Mouse (Mus musculus) ovary, adult 18-20 months (tissue): ENCODE measurements around the gene Tnnt3.

ENCODE experiments used
- DNase-seq: peaks from one replicate; pipeline ENCODE4 v3.0.0; 2022; ENCODE audit warnings: low spot score, mixed read lengths

Tnnt3 gene

GRCm38 (mm10) chr7:142507453-142507852 is 8.8 kb downstream of the Tnnt3 start:
- DNase-seq = no peak

- no peak for DNase-seq
These were observed 10.9 kb downstream of the Tnnt3 start for GRCm38 (mm10) chr7:142509518-142509917.

GRCm38 (mm10) chr7:142510021-142510777 is 11.6 kb downstream of the Tnnt3 start:
- no peak for DNase-seq

- no peak for DNase-seq
These were observed 15.4 kb downstream of the Tnnt3 start for GRCm38 (mm10) chr7:142514048-142514447.

- DNase-seq = no peak
These were observed 17.8 kb downstream of the Tnnt3 start for GRCm38 (mm10) chr7:142516221-142516978.

- no peak for DNase-seq
These were observed 18.9 kb downstream of the Tnnt3 start for GRCm38 (mm10) chr7:142517531-142517930.

- no peak for DNase-seq
These were observed 21.7 kb downstream of the Tnnt3 start for GRCm38 (mm10) chr7:142520331-142520730.

GRCm38 (mm10) chr7:142522352-142522751 is 23.7 kb downstream of the Tnnt3 start:
- no peak for DNase-seq

- DNase-seq = no peak
These were observed 24.8 kb downstream of the Tnnt3 start for GRCm38 (mm10) chr7:142523200-142523990.

GRCm38 (mm10) chr7:142525342-142526178 is 26.9 kb downstream of the Tnnt3 start:
- peak; percentile 36 for DNase-seq

- no peak for DNase-seq
These were observed 30.7 kb downstream of the Tnnt3 start for GRCm38 (mm10) chr7:142529350-142529749.

- DNase-seq = no peak
These were observed 33.4 kb downstream of the Tnnt3 start for GRCm38 (mm10) chr7:142531973-142532521.

- DNase-seq = no peak
These were observed 34.0 kb downstream of the Tnnt3 start, which contains the start of gene Mrpl23 for GRCm38 (mm10) chr7:142532671-142533058. TSS of gene Mrpl23 (plus strand) at chr7:142532686.

GRCm38 (mm10) chr7:142533059-142533855 is 34.6 kb downstream of the Tnnt3 start:
- DNase-seq = peak; percentile 72

GRCm38 (mm10) chr7:142535116-142535515 is 36.5 kb downstream of the Tnnt3 start:
- DNase-seq = no peak

GRCm38 (mm10) chr7:142535832-142536231 is 37.2 kb downstream of the Tnnt3 start:
- DNase-seq = no peak

GRCm38 (mm10) chr7:142537181-142537580 is 38.5 kb downstream of the Tnnt3 start:
- DNase-seq = no peak

- no peak for DNase-seq
These were observed 39.2 kb downstream of the Tnnt3 start for GRCm38 (mm10) chr7:142537879-142538278.

- DNase-seq = no peak
These were observed 39.7 kb downstream of the Tnnt3 start for GRCm38 (mm10) chr7:142538291-142538690.

GRCm38 (mm10) chr7:142538766-142539165 is 40.1 kb downstream of the Tnnt3 start:
- DNase-seq = no peak
